Mouse (Mus musculus) neural tube, embryonic 11.5 days (tissue): ENCODE measurements around the gene Treh. TPM values are rescaled to one million over a fixed set of nuclear protein-coding genes. Genes with fewer than 3 reads are reported as not detected.
A peak's percentile ranks its signal among the peaks of the same experiment; 100 is the strongest.

Source experiments
- ATAC-seq: fragments of 200-750 bp; cut with Nextera tagmentation; 2 replicates; pipeline ENCODE4 v1.8.0; 2017; ENCODE audit warnings: moderate number of reproducible peaks, mild to moderate bottlenecking, moderate TSS enrichment, moderate library complexity; ENCODE audit not compliant: insufficient read depth, low FRiP score, low TSS enrichment
- DNase-seq: peaks from one replicate; pipeline ENCODE4 v3.0.0-alpha.2; 2015; ENCODE audit warnings: low spot score
- H3K27ac ChIP-seq: fragments of 300-500 bp; sonication (generic); 2 replicates; pipeline ENCODE4 v1.5.1; 2014; ENCODE audit warnings: low read depth, mild to moderate bottlenecking, low read length
- H3K27me3 ChIP-seq: fragments of 300-500 bp; sonication (generic); 2 replicates; pipeline ENCODE4 v1.6.1; 2014; ENCODE audit warnings: mild to moderate bottlenecking, low read length, mixed read lengths; ENCODE audit not compliant: control insufficient read depth, insufficient read depth
- H3K36me3 ChIP-seq: fragments of 300-500 bp; sonication (generic); 2 replicates; pipeline ENCODE4 v1.6.1; 2014; ENCODE audit warnings: mild to moderate bottlenecking, low read length, moderate library complexity, mixed read lengths; ENCODE audit not compliant: control insufficient read depth, insufficient read depth
- H3K4me1 ChIP-seq: fragments of 300-500 bp; sonication (generic); 2 replicates; pipeline ENCODE4 v1.6.1; 2014; ENCODE audit warnings: low read length, mixed read lengths; ENCODE audit not compliant: control insufficient read depth, insufficient read depth
- H3K4me2 ChIP-seq: fragments of 300-500 bp; sonication (generic); 2 replicates; pipeline ENCODE4 v1.6.1; 2014; ENCODE audit warnings: low read depth, mild to moderate bottlenecking, moderate library complexity
- H3K4me3 ChIP-seq: fragments of 300-500 bp; sonication (generic); 2 replicates; pipeline ENCODE4 v1.5.1; 2014; ENCODE audit warnings: low read depth, low read length
- H3K9ac ChIP-seq: fragments of 300-500 bp; sonication (generic); 2 replicates; pipeline ENCODE4 v1.6.1; 2014; ENCODE audit warnings: mild to moderate bottlenecking, low read length
- H3K9me3 ChIP-seq: fragments of 300-500 bp; sonication (generic); 2 replicates; pipeline ENCODE4 v1.6.1; 2016; ENCODE audit warnings: low read length; ENCODE audit not compliant: control insufficient read depth
- WGBS: fragments of 180-500 bp; shearing (Covaris S2); extraction: QIAGEN DNeasy Blood & Tissue Kit; methylation state at CpG from one replicate; pipeline ENCODE4 v1.1.7; 2014; 5-methylcytosine and 5-hydroxymethylcytosine counted together
- polyA plus RNA-seq: library from polyadenylated mRNA; unstranded; fragments of >200 nt; fragmentation: Nextera tagmentation; extraction: Ambion mirVana; gene quantifications from 2 replicates; pipeline ENCODE4 v1.2.1, GENCODE M21; 2014

The Treh gene
- polyA plus RNA-seq, 1 experiment from 2014 or later = not detected

DNA sequence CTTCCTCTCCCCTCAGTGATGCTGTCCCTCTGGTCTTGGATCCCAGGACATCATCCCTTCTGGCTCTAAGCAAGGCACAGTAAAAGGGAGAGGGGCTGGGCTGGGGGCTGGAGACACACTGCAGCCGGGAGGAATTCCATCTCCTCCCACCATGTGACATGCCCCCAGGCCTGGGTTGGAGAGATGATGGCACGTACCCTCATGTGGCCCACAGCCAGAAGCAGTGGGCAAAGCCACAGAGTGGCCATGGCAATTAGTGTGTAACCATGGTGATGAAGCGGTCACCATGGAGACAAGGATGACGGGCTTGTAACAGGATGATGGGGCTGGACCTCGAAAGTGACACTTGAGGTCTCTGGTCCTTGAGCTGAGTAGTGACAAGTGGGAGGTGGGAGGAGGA is 13.6 kb downstream of the Treh start:
- peak; percentile 55 for DNase-seq
- WGBS = 40% methylated on average over 5 of the region's 5 CpGs

DNA sequence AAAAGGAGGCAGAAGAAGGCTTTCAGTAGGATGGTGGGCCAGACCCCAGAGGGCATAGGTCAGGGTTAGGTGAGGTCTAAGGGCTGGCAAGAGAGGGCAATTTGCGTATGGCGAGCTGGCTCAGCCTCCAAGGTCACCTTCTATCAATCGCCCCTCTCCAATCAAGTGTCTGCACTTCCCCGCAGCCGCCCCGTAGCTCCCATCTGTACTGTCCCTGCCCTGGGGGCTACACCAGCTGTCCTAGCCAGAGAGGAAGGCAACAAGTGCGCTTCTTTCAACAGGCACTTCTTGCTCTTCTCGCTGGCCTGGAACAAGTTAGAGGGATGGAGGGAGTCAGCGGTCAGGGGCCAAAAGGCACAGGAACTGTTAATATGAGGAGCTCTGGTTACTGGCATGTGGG is 15.0 kb downstream of the Treh start:
- Histone ChIP-seq H3K36me3 (peaks cover 6% of the 10 kb centered on the region; the same call in 1 of the 2 replicates), H3K4me2 (no peak overlapping the region), H3K9me3 (no peaks in the 10 kb centered on the region), H3K9ac (no peak overlapping the region), H3K4me1 (peaks cover 10% of the 10 kb centered on the region), H3K27ac (no peak overlapping the region), H3K27me3 (no peaks in the 10 kb centered on the region), H3K4me3 (no peak overlapping the region)
- WGBS = 68% methylated on average over 9 of the region's 9 CpGs
- no peak for ATAC-seq
- no peak for DNase-seq

More for the DNA sequence above, 13.6 kb downstream of the Treh start:
- Histone ChIP-seq H3K9ac (no peak overlapping the region), H3K4me2 (no peak overlapping the region), H3K27me3 (no peaks in the 10 kb centered on the region), H3K36me3 (peaks cover 6% of the 10 kb centered on the region; the same call in 1 of the 2 replicates), H3K4me3 (no peak overlapping the region), H3K9me3 (no peaks in the 10 kb centered on the region), H3K4me1 (peaks cover 10% of the 10 kb centered on the region), H3K27ac (no peak overlapping the region)
- ATAC-seq = peak; percentile 50; the same call in 1 of the 2 replicates

DNA sequence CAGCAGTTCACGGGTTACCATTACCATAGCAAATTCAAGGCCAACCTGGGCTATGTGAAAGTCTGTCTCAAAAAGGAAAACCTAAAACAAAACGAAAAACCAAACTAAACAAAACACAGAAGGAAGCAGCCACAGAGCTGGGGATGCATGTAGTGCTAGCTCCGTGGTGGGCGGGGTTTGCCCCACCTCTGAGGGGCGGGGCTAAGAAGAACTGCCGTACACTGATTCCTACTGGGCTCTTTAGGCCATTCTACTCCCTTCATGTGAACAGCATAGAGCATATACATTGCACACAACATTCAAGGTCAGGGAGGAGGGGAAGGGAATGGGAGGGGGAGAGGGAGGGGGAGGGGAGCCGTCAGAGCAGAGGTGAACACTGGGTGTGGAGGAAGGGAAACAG is 17.6 kb downstream of the Treh start:
- H3K9me3 ChIP-seq = no peaks in the 10 kb centered on the region
- 54% methylated on average over 7 of the region's 7 CpGs for WGBS
- H3K36me3 ChIP-seq = peaks cover 11% of the 10 kb centered on the region
- peaks cover 9% of the 10 kb centered on the region for H3K4me1 ChIP-seq
- ATAC-seq = no peak
- no peak overlapping the region for H3K27ac ChIP-seq
- H3K9ac ChIP-seq = no peak overlapping the region
- H3K27me3 ChIP-seq = no peaks in the 10 kb centered on the region
- DNase-seq = no peak
- H3K4me2 ChIP-seq = no peak overlapping the region
- H3K4me3 ChIP-seq = no peak overlapping the region

GRCm38 (mm10) chr9:44691671-44692520 is 18.9 kb downstream of the Treh start:
- WGBS = 86% methylated on average over 21 of the region's 21 CpGs
- Histone ChIP-seq H3K27ac (no peak overlapping the region), H3K4me3 (no peak overlapping the region), H3K4me2 (no peak overlapping the region), H3K9me3 (no peaks in the 10 kb centered on the region), H3K27me3 (no peaks in the 10 kb centered on the region), H3K4me1 (no peaks in the 10 kb centered on the region), H3K9ac (no peak overlapping the region), H3K36me3 (peaks cover 15% of the 10 kb centered on the region)
- ATAC-seq (no peak), DNase-seq (no peak)

DNA sequence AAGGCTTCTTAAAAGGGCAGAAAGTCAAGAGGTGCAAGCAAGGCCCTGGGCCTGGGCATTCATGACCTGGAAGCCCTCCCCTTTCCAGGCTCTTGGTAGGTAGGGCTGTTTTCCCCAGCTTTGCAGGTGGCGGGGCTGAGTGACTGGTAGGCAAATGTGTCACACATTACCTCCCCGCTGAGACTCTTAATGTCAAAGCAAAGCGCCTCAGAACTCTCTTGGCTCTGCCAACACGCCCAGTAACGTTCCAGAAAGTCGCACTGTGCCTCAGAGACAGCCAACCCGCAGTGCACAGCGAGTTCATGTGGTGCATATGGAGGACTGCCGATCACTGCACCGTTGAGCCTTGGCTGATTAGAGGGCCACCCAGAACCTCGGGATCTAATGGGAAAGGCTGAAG is 20.0 kb downstream of the Treh start:
- ATAC-seq = no peak
- Histone ChIP-seq H3K9ac (no peak overlapping the region), H3K4me2 (no peak overlapping the region), H3K9me3 (no peaks in the 10 kb centered on the region), H3K36me3 (peaks cover 21% of the 10 kb centered on the region), H3K27me3 (no peaks in the 10 kb centered on the region), H3K27ac (no peak overlapping the region), H3K4me3 (no peak overlapping the region), H3K4me1 (no peaks in the 10 kb centered on the region)
- DNase-seq = no peak
- 85% methylated on average over 11 of the region's 11 CpGs for WGBS

GRCm38 (mm10) chr9:44697866-44698265 is 24.8 kb downstream of the Treh start:
- WGBS = 92% methylated on average over 16 of the region's 16 CpGs
- Histone ChIP-seq H3K4me1 (no peaks in the 10 kb centered on the region), H3K9ac (no peak overlapping the region), H3K9me3 (no peaks in the 10 kb centered on the region), H3K27ac (no peak overlapping the region), H3K4me3 (no peak overlapping the region), H3K27me3 (no peaks in the 10 kb centered on the region), H3K36me3 (peaks cover 23% of the 10 kb centered on the region), H3K4me2 (no peak overlapping the region)
- DNase-seq (no peak), ATAC-seq (no peak)

DNA sequence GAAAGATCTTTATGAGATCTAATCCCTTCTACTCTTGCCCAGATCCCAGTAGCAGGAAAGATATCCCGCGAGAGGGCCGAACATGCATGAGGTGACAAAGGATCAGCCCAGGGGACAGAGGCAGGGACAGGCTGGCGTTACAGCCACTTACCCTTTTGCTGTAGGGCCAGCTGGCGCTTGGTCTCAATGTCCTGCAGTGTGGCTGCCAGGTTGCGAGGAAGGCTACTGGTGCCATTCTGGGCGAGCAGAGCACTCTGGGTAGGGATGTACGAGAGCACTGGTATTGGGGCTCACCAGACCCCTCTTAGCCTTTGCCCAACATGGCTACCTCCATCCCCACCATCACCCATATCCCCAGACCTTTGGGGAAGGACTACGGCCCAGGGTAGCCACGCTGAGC is 26.2 kb downstream of the Treh start:
- no peak for ATAC-seq
- H3K36me3 ChIP-seq = peaks cover 21% of the 10 kb centered on the region
- WGBS = 92% methylated on average over 10 of the region's 10 CpGs

DNA sequence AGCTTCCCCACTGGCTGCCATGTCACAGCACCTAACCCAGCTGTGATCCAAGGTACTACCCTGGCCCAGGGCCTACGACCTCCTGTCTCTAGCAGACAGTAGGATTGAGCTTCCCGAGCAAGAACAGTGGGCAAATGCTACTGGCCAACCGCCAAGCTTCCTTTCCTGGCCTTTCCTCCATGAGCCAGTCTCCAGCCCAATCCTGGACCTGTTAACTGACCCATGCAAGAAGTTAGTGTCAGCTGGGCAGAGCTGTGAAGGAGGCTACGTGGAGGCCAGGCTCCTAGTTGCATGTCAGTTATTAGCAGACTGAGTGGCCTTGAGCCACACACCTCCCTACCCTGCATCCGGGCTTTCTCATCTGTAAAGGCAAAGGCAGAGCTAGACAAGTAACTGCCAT is 26.7 kb downstream of the Treh start:
- no peaks in the 10 kb centered on the region for H3K9me3 ChIP-seq
- no peaks in the 10 kb centered on the region for H3K4me1 ChIP-seq
- DNase-seq (no peak), ATAC-seq (no peak)
- peaks cover 20% of the 10 kb centered on the region for H3K36me3 ChIP-seq
- no peak overlapping the region for H3K9ac ChIP-seq
- no peak overlapping the region for H3K4me3 ChIP-seq
- H3K4me2 ChIP-seq = no peak overlapping the region
- no peaks in the 10 kb centered on the region for H3K27me3 ChIP-seq
- 88% methylated on average over 5 of the region's 5 CpGs for WGBS
- no peak overlapping the region for H3K27ac ChIP-seq

More for the DNA sequence above, 26.2 kb downstream of the Treh start:
- Histone ChIP-seq H3K4me2 (no peak overlapping the region), H3K9me3 (no peaks in the 10 kb centered on the region), H3K27ac (no peak overlapping the region), H3K9ac (no peak overlapping the region), H3K4me3 (no peak overlapping the region), H3K27me3 (no peaks in the 10 kb centered on the region), H3K4me1 (no peaks in the 10 kb centered on the region)
- DNase-seq = no peak
